Mouse (Mus musculus) myocyte (in vitro differentiated cells): ENCODE data around the gene Lrrc8a.
A peak's percentile ranks its signal among the peaks of the same experiment; 100 is the strongest.

ENCODE experiments used
- CEBPB ChIP-seq: IDR thresholded peaks from 2 replicates; pipeline ENCODE4 v1.6.1; 2011; ENCODE audit warnings: mild to moderate bottlenecking, moderate library complexity; ENCODE audit not compliant: poor library complexity, insufficient read depth, severe bottlenecking
- E2F4 ChIP-seq: IDR thresholded peaks from one replicate; pipeline ENCODE4 v1.6.1; 2011; ENCODE audit warnings: mild to moderate bottlenecking, control low read depth, moderate library complexity; ENCODE audit not compliant: insufficient read depth
- MAX ChIP-seq: IDR thresholded peaks from one replicate; pipeline ENCODE4 v1.6.1; 2011; ENCODE audit warnings: low read depth, mild to moderate bottlenecking, control low read depth
- MYOD1 ChIP-seq, 3 experiments: IDR thresholded peaks; one replicate each; pipeline ENCODE4 v1.6.1; 2011; ENCODE audit warnings: control low read depth in 2 of 3, low read depth in 2 of 3, mild to moderate bottlenecking in 2 of 3, moderate library complexity in 1 of 3; ENCODE audit not compliant: insufficient read length in 2 of 3, control insufficient read depth in 1 of 3
- MYOG ChIP-seq, 3 experiments: IDR thresholded peaks; one replicate each; pipeline ENCODE4 v1.6.1; 2011; ENCODE audit warnings: control low read depth in 2 of 3, low read depth in 2 of 3, mild to moderate bottlenecking in 2 of 3; ENCODE audit not compliant: insufficient read length in 2 of 3, control insufficient read depth in 1 of 3, insufficient read depth in 1 of 3
- POLR2A ChIP-seq: IDR thresholded peaks from one replicate; pipeline ENCODE4 v1.6.1; 2011; ENCODE audit warnings: low read depth, mild to moderate bottlenecking, control low read depth, moderate library complexity; ENCODE audit not compliant: insufficient read length
- POLR2AphosphoS2 ChIP-seq: IDR thresholded peaks from one replicate; pipeline ENCODE4 v1.6.1; 2011; ENCODE audit warnings: low read depth, control low read depth; ENCODE audit not compliant: insufficient read length
- REST ChIP-seq: IDR thresholded peaks from one replicate; pipeline ENCODE4 v1.6.1; 2011; ENCODE audit warnings: mild to moderate bottlenecking, control low read depth, moderate library complexity; ENCODE audit not compliant: insufficient read depth, insufficient read length
- SRF ChIP-seq: IDR thresholded peaks from one replicate; pipeline ENCODE4 v1.6.1; 2011; ENCODE audit warnings: low read depth; ENCODE audit not compliant: control insufficient read depth, insufficient read length
- TCF12 ChIP-seq: IDR thresholded peaks from one replicate; pipeline ENCODE4 v1.6.1; 2011; ENCODE audit warnings: mild to moderate bottlenecking, control low read depth; ENCODE audit not compliant: poor library complexity, insufficient read depth, severe bottlenecking
- TCF3 ChIP-seq: IDR thresholded peaks from one replicate; pipeline ENCODE4 v1.6.1; 2011; ENCODE audit warnings: low read depth, control low read depth; ENCODE audit not compliant: insufficient read length
- USF1 ChIP-seq: IDR thresholded peaks from one replicate; pipeline ENCODE4 v1.6.1; 2011; ENCODE audit warnings: low read depth, mild to moderate bottlenecking, control low read depth, moderate library complexity

DNA sequence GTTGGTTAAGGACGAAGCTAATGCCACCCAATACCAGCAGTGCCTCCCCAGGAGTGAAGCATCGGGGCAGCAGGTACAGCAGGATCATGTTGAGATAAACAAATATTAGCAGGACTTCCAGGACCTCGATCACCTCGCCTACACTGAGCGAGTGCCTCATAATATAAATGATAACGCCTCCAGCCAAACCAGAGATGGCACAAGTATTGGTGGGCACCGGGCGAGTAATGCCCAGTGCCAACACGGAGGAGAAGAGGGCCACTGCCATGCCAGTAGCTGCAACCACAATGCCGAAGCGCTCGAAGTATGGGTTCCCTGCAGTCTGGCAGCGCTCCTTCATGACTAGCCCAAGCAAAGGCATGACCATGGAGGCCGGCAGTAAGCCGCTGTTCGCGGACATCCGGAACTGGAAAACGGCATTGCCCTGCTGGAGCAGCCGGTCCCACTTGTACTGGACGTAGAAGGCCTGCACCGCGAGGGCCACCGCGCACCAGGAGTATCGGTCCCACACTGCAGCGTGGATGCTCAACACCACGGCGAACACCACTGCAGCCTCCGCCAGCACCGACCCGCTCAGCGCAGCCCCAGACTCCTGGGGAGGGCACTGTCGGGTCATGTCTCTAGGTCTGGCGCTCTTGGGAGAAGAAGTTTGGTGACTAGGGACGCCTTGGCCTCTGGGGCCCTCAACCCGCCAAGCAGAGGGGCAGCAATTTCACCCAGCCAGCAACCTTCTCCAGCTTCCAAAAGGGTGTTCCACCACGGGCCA is 48.1 kb downstream of the Lrrc8a start:
- no peak for TF ChIP-seq MYOD1 (IDR thresholded peaks at IDR 0.05; ENCODE audit: control insufficient read depth in 1 of 3, insufficient read length in 2 of 3, low read depth in 2 of 3)
- TF ChIP-seq USF1: no peak
- TF ChIP-seq MYOG (IDR thresholded peaks at IDR 0.05; ENCODE audit: control insufficient read depth in 1 of 3, insufficient read depth in 1 of 3, insufficient read length in 2 of 3, low read depth in 2 of 3): no peak
- TF ChIP-seq MAX: no peak
- TF ChIP-seq POLR2AphosphoS2: peak; percentile 16
- TF ChIP-seq TCF3: no peak
- TF ChIP-seq POLR2A: no peak
- TF ChIP-seq CEBPB: no peak
- TF ChIP-seq TCF12: no peak
- TF ChIP-seq E2F4: no peak
- no peak for TF ChIP-seq REST
- no peak for TF ChIP-seq SRF
